Mouse (Mus musculus): ENCODE results near the gene Git1.

The Git1 gene

GRCm38 (mm10) chr11:77502481-77502880, 9.1 kb downstream of the Git1 start:
- no peak for DNase-seq

- DNase-seq, result no peak
These were observed 10.1 kb downstream of the Git1 start for GRCm38 (mm10) chr11:77503511-77503910.

- DNase-seq, result no peak
These were observed 11.0 kb downstream of the Git1 start for GRCm38 (mm10) chr11:77504377-77504776.

- DNase-seq, result no peak
These were observed 12.1 kb downstream of the Git1 start for GRCm38 (mm10) chr11:77505291-77505980.

GRCm38 (mm10) chr11:77506273-77506672, 12.9 kb downstream of the Git1 start:
- peak; percentile 82 to 86 for DNase-seq

- no peak for DNase-seq
These were observed 13.6 kb downstream of the Git1 start for GRCm38 (mm10) chr11:77506941-77507340.

- no peak for DNase-seq
These were observed 14.1 kb downstream of the Git1 start for GRCm38 (mm10) chr11:77507426-77507825.

- DNase-seq, result peak; percentile 85 to 95
These were observed 15.0 kb downstream of the Git1 start for GRCm38 (mm10) chr11:77508068-77509021.

- DNase-seq, result no peak
These were observed 18.0 kb downstream of the Git1 start for GRCm38 (mm10) chr11:77511336-77511735.

GRCm38 (mm10) chr11:77512891-77513810, 19.8 kb downstream of the Git1 start:
- DNase-seq, result peak; percentile 89 to 94

- DNase-seq, result peak; percentile 31 to 49
These were observed 20.4 kb downstream of the Git1 start for GRCm38 (mm10) chr11:77513811-77514170.

- no peak for DNase-seq
These were observed 21.0 kb downstream of the Git1 start for GRCm38 (mm10) chr11:77514281-77514831.

- peak; percentile 89 for DNase-seq
These were observed 21.7 kb downstream of the Git1 start, which contains the start of gene Abhd15 for GRCm38 (mm10) chr11:77514832-77515636. TSS of gene Abhd15 (plus strand) at chr11:77515121.

GRCm38 (mm10) chr11:77515637-77516552, 22.5 kb downstream of the Git1 start, which contains the start of gene Trp53i13:
TSS of gene Trp53i13 (minus strand) at chr11:77515980.
- peak in 1 of 2 experiments; percentile 57 for DNase-seq

- DNase-seq, result no peak
These were observed 23.4 kb downstream of the Git1 start for GRCm38 (mm10) chr11:77516553-77517425.

- no peak for DNase-seq
These were observed 24.9 kb downstream of the Git1 start for GRCm38 (mm10) chr11:77518051-77518798.

- peak in 1 of 2 experiments; percentile 40 for DNase-seq
These were observed 25.7 kb downstream of the Git1 start, which contains the start of gene Gm10392 for GRCm38 (mm10) chr11:77519043-77519442. TSS of gene Gm10392 (minus strand) at chr11:77519198.
